25 mouse cellular contexts compared by ENCODE assay signal in the genomic region with DNA sequence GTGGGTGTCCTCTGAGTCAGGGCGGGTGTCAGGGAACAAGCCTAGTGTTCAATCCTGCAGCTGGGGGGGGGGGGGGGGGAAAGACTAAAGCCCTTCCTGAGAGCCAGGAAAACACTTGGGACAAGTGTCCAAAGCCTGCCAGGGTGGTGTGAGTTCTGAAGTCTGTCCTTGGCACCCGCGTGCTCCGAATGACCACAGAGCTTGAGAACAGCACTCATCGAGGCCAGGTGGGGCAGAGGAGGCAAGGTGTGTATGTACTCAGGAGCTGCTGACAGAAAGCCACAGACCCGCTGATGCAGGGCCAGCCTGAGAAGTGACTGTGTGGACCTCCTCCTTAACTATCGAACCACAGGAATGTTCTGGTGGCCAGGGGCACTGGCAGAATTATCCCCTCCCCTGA.
DNase-seq lines count a peak whose midpoint lies in the region; ATAC-seq lines count a peak whose summit lies in the region.
"Had no signal": no experiment of that assay in that cellular context is flagged by ENCODE, and none has a peak within 500 bp of the region (broad histone marks: within the 10 kb centered on the region; RNA-seq: fewer than 3 reads in every experiment).

No protein-coding gene starts in this region.

- H3K27ac ChIP-seq in heart, embryonic 10.5 days, result peak overlapping the region; percentile 59
- H3K27ac ChIP-seq in limb, embryonic 10.5 days, result 0 out of 2 replicates have a peak overlapping the region, but pooled peaks have one; percentile 28
- peak overlapping the region; percentile 88 for H3K27ac ChIP-seq in lung, embryonic 16.5 days (ENCODE audit: low read length)
- H3K27ac ChIP-seq: embryonic facial prominence, embryonic 15.5 days; forebrain, embryonic 13.5 days; intestine, embryonic 15.5 days; limb, embryonic 13.5 days; macrophage; midbrain, embryonic 13.5 days; neural tube, embryonic 13.5 days had no signal

- DNase-seq in heart, embryonic 10.5 days (ENCODE audit: low spot score), result no peak
- no peak for DNase-seq in heart, postnatal 14 days
- DNase-seq in limb, embryonic 10.5 days (ENCODE audit: low spot score), result no peak
- peak; percentile 90 for DNase-seq in lung, postnatal 36 days
- no peak for DNase-seq in cerebellum, postnatal 10 days
- DNase-seq in right cerebral cortex, postnatal 4 days, result no peak
- DNase-seq: adrenal gland, postnatal 14 days; cerebellum, adult 11-12 months; cerebellum, postnatal 14 days; gastrocnemius, postnatal 10 days; kidney, adult 8-10 months; thymus, postnatal 14 days had no signal

- peak overlapping the region; percentile 34; the same call in 1 of the 2 replicates for H3K9ac ChIP-seq in lung, embryonic 16.5 days (ENCODE audit: low read length)
- H3K9ac ChIP-seq: embryonic facial prominence, embryonic 15.5 days; forebrain, embryonic 13.5 days; intestine, embryonic 15.5 days; limb, embryonic 13.5 days; midbrain, embryonic 13.5 days; neural tube, embryonic 13.5 days had no signal

- ATAC-seq in lung, embryonic 16.5 days (ENCODE audit: low read depth), result peak; percentile 29
- ATAC-seq in frontal cortex, adult (ENCODE audit: low TSS enrichment), result no peak
- ATAC-seq: forebrain, embryonic 13.5 days; hindbrain, embryonic 16.5 days; intestine, embryonic 15.5 days; midbrain, embryonic 13.5 days had no signal

- H3K27me3 ChIP-seq in heart, embryonic 10.5 days (ENCODE audit: insufficient read depth, poor library complexity, severe bottlenecking), result no peaks in the 10 kb centered on the region
- H3K27me3 ChIP-seq in limb, embryonic 10.5 days (ENCODE audit: low read depth, poor library complexity, severe bottlenecking), result no peaks in the 10 kb centered on the region
- H3K27me3 ChIP-seq in lung, embryonic 16.5 days (ENCODE audit: control insufficient read depth, insufficient read depth, low read depth, low read length), result no peaks in the 10 kb centered on the region
- H3K27me3 ChIP-seq: embryonic facial prominence, embryonic 15.5 days; forebrain, embryonic 13.5 days; intestine, embryonic 15.5 days; limb, embryonic 13.5 days; midbrain, embryonic 13.5 days; neural tube, embryonic 13.5 days had no signal

- intact Hi-C loops in heart, postnatal 14 days (cut with DNase I), result no loop called here

- H3K4me1 ChIP-seq in heart, embryonic 10.5 days, result peaks cover 50% of the 10 kb centered on the region
- H3K4me1 ChIP-seq in limb, embryonic 10.5 days, result peaks cover 35% of the 10 kb centered on the region
- H3K4me1 ChIP-seq in lung, embryonic 16.5 days (replicated peaks; ENCODE audit: control insufficient read depth, insufficient read depth, low read length), result peaks cover 48% of the 10 kb centered on the region

- H3K9me3 ChIP-seq in heart, embryonic 10.5 days, result no peaks in the 10 kb centered on the region
- H3K9me3 ChIP-seq in limb, embryonic 10.5 days (replicated peaks), result no peaks in the 10 kb centered on the region
- H3K9me3 ChIP-seq in lung, embryonic 16.5 days (ENCODE audit: control insufficient read depth, low read length), result no peaks in the 10 kb centered on the region
- H3K9me3 ChIP-seq: embryonic facial prominence, embryonic 10.5 days; embryonic facial prominence, embryonic 15.5 days; forebrain, embryonic 13.5 days; G1E; intestine, embryonic 15.5 days; limb, embryonic 13.5 days; midbrain, embryonic 13.5 days; neural tube, embryonic 13.5 days had no signal

- WGBS in heart, embryonic 10.5 days, result 66% methylated on average over 7 of the region's 7 CpGs
- 81% methylated on average over 7 of the region's 7 CpGs for WGBS in limb, embryonic 10.5 days
- WGBS in lung, embryonic 16.5 days, result 46% methylated on average over 7 of the region's 7 CpGs

- no peaks in the 10 kb centered on the region for H3K36me3 ChIP-seq in heart, embryonic 10.5 days
- H3K36me3 ChIP-seq in limb, embryonic 10.5 days, result no peaks in the 10 kb centered on the region
- no peaks in the 10 kb centered on the region for H3K36me3 ChIP-seq in lung, embryonic 16.5 days (ENCODE audit: control insufficient read depth, insufficient read depth, low read length)
- H3K36me3 ChIP-seq: embryonic facial prominence, embryonic 10.5 days; embryonic facial prominence, embryonic 15.5 days; G1E; intestine, embryonic 15.5 days; limb, embryonic 13.5 days; midbrain, embryonic 13.5 days; neural tube, embryonic 13.5 days had no signal

- H3K4me2 ChIP-seq in lung, embryonic 16.5 days (ENCODE audit: low read depth, low read length), result no peak overlapping the region
- H3K4me2 ChIP-seq: embryonic facial prominence, embryonic 15.5 days; forebrain, embryonic 13.5 days; intestine, embryonic 15.5 days; limb, embryonic 13.5 days; liver, embryonic 11.5 days; midbrain, embryonic 13.5 days; neural tube, embryonic 13.5 days had no signal

- no peak overlapping the region for H3K4me3 ChIP-seq in heart, embryonic 10.5 days
- H3K4me3 ChIP-seq in limb, embryonic 10.5 days, result no peak overlapping the region
- H3K4me3 ChIP-seq in lung, embryonic 16.5 days (ENCODE audit: low read length), result no peak overlapping the region
- H3K4me3 ChIP-seq: embryonic facial prominence, embryonic 10.5 days; embryonic facial prominence, embryonic 15.5 days; forebrain, embryonic 13.5 days; intestine, embryonic 15.5 days; limb, embryonic 13.5 days; midbrain, embryonic 13.5 days; neural tube, embryonic 13.5 days had no signal

Comparison
In these comparisons a context has a peak if more than half of its experiments do, and no peak if none do; other contexts are left out.
1. H3K27ac ChIP-seq: peak in every context shown above with its lines; median percentile 88 in lung, embryonic 16.5 days; 59 in heart, embryonic 10.5 days; 28 in limb, embryonic 10.5 days.